Mouse (Mus musculus): Measurements from ENCODE around the gene Rnasel.

DNA sequence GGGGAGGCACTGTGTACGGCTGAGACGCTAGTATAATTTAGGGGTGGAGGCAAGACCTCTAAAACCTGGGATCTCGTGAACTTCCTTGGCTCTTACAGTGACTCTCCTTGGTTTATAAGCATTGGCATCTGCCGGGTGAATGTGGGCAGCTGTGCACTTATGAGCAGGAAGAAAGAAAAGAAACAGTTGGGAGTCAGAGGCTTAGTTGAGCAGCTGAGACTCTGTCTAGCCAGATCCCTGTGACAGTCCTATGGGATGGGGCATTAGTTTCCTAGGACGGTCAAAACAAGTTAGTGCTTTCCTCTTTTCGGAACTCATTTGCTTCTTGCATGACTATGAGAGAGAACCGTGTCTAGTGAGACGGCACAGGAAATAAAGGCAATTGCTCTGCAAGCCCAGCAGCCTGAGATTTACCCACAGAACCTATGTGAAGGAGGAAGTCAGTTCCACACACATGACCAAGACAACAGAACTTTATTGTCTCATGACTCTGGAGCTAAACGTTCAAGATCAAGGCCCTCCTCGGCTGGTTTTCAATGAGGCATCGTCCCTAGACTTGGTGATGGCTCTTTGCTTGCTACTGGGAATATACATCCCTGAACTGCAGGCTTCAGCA is 48.7 kb upstream of the Rnasel start:
- TF ChIP-seq CTCF (IDR thresholded peaks at IDR 0.05; ENCODE audit: low read depth, low read length): no peak
- TF ChIP-seq POLR2A (IDR thresholded peaks at IDR 0.05; ENCODE audit: extremely low read depth, insufficient read depth, low read length): no peak
